Mouse (Mus musculus) thymus, adult 2 months (tissue): Measurements from ENCODE around the gene Fgf12. TPM values are rescaled to one million over a fixed set of nuclear protein-coding genes. Genes with fewer than 3 reads are reported as not detected.

Experiments
- DNase-seq: peaks from one replicate; pipeline ENCODE4 v3.0.0; 2021
- H3K27ac ChIP-seq: fragments of 200-500 bp; 2 replicates; pipeline ENCODE4 v1.5.1; 2012; ENCODE audit warnings: low read length, control low read depth; ENCODE audit not compliant: control insufficient read depth, insufficient read depth
- H3K27me3 ChIP-seq: fragments of 200-500 bp; 2 replicates; pipeline ENCODE4 v1.6.1; 2012; ENCODE audit warnings: mild to moderate bottlenecking, low read length, moderate library complexity, mixed read lengths; ENCODE audit not compliant: control insufficient read depth, insufficient read depth
- H3K36me3 ChIP-seq: fragments of 200-500 bp; 2 replicates; pipeline ENCODE4 v1.6.1; 2012; ENCODE audit warnings: mild to moderate bottlenecking, low read length, moderate library complexity; ENCODE audit not compliant: control insufficient read depth, insufficient read depth
- H3K4me1 ChIP-seq: fragments of 200-500 bp; replicated peaks from 2 replicates; pipeline ENCODE4 v1.6.1; 2012; ENCODE audit warnings: low read length; ENCODE audit not compliant: control insufficient read depth, insufficient read depth
- H3K4me3 ChIP-seq: fragments of 200-500 bp; 2 replicates; pipeline ENCODE4 v1.5.1; 2012; ENCODE audit warnings: mild to moderate bottlenecking, low read length, control low read depth, moderate library complexity; ENCODE audit not compliant: control insufficient read depth, insufficient read depth
- CTCF ChIP-seq: fragments of 200-500 bp; IDR thresholded peaks from 2 replicates; pipeline ENCODE4 v1.5.1; 2012; ENCODE audit warnings: mild to moderate bottlenecking, control low read depth, low read length, moderate library complexity, borderline replicate concordance; ENCODE audit not compliant: control insufficient read depth, poor library complexity, insufficient read depth; ENCODE audit errors: extremely low read depth
- POLR2A ChIP-seq: fragments of 200-500 bp; IDR thresholded peaks from 2 replicates; pipeline ENCODE4 v1.6.1; 2012; ENCODE audit warnings: mild to moderate bottlenecking, low read length, control low read depth, moderate library complexity; ENCODE audit not compliant: control insufficient read depth, poor library complexity, insufficient read depth; ENCODE audit errors: extremely low read depth
- WGBS: fragments of 180-500 bp; shearing (Covaris S2); methylation state at CpG from one replicate; pipeline ENCODE4 v1.1.7; 2018; 5-methylcytosine and 5-hydroxymethylcytosine counted together
- polyA plus RNA-seq: library from polyadenylated mRNA; depleted of rRNA; stranded (reverse); fragments of >200 nt; gene quantifications from 2 replicates; pipeline ENCODE4 v1.2.3, GENCODE M21; 2012

The Fgf12 gene
- polyA plus RNA-seq, 1 experiment = 0.65 TPM

DNA sequence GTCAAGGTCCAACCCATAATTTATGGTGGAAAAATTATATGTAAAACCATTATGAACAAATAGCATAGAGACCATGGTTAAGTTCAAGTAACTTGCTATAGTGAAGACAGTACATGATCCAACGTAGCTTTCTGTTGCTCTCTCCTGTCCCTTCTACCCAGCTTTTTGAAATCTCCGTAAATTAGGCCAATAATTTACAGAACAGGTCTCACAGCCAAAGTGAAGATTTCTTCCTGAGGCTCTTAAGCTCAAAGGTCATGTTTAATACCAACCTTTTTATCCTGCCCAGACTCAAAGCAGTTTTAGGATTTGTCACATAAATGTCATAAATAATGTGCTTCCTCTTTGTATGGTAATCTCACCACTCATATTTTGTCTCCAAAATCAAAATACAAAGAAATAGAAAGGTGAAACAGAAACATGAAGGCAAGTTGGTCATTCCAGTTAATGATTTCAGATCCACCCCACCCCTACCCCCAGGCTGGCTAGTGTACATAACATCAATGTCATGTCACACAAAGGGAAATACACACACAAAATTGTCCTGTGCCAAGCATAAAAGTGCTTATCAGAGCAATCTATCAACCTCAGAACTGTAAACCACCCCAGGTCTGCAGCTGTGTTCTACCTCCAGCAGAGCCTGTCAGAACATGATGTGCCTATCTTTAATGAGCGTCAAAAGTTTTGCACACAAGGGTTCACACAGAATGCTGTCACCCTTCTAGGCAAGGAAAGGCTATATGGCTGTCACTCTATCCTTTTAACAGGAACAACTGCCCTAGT, 509.8 kb downstream of the Fgf12 start:
- DNase-seq = no peak
- Histone ChIP-seq H3K4me1 (no peaks in the 10 kb centered on the region), H3K36me3 (no peaks in the 10 kb centered on the region), H3K4me3 (no peak overlapping the region), H3K27ac (no peak overlapping the region), H3K27me3 (no peaks in the 10 kb centered on the region)
- TF ChIP-seq CTCF (no peak), POLR2A (no peak)
- WGBS = 81% methylated on average over 3 of the region's 3 CpGs

DNA sequence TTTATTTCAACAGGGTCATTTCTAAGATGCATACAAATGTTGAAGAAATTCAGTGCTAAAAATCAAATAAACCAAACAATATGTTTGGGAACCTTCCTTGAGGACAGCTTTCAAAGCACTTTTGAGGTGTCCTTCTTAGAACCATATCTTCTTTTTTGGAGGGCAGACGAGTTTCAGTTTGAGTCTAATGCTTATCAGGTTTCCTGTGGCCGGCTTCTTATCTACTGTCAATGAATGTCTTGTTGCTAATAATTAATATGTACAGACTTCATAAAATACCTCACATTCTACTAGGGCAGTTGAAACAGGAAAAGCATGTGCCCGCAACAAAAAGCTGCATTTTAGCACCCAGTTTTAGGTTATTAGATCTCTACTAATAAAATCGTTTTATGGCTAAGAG, 513.5 kb downstream of the Fgf12 start:
- WGBS = 80% methylated on average over 4 of the region's 4 CpGs
- DNase-seq = no peak
- Histone ChIP-seq H3K36me3 (no peaks in the 10 kb centered on the region), H3K27ac (no peak overlapping the region), H3K4me1 (no peaks in the 10 kb centered on the region), H3K4me3 (no peak overlapping the region), H3K27me3 (no peaks in the 10 kb centered on the region)
- TF ChIP-seq POLR2A (no peak), CTCF (no peak)

DNA sequence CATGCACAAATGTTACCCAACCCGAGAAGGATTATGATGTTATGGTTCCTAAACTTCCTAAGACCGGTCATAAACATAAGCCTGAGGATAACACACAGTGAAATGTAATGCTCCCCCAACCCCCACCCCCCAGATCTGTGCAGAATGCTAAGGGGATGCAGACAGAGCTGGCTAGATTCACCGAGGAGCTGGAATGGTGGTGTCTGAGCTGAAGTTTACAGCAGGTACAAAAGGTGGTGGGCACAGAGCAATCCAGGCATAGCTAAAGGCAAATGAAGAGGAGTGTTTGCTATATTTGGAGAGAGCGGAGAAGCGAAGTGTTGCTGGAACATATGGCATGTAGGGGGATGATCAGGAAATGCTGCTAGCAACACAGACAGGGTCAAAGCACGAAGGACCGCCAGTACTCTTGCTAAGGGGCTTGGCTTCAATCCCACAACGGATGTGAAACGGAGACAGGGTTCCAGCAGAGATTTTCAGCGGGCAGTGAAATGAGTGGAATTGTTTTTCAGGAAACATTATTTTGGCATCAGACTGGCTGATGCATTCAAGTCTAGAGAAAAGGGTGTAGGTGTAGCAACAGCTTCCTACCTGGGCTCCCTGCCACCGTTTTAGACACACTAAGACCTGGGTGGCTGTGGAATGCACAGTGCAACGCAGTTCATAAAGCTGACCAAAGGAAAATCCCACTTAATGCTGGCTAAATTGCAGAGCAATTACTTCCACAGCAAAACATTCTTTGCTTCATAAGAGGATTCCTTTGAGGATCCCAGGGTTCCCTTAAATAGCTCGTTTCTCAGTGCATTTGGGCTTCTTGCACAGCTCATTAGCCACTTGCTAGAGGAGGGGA, 514.6 kb downstream of the Fgf12 start:
- no peak for TF ChIP-seq CTCF
- TF ChIP-seq POLR2A = no peak
- H3K4me1 ChIP-seq = no peaks in the 10 kb centered on the region
- WGBS = 81% methylated on average over 13 of the region's 13 CpGs
- no peak for DNase-seq
- no peaks in the 10 kb centered on the region for H3K36me3 ChIP-seq
- H3K27me3 ChIP-seq = no peaks in the 10 kb centered on the region
- no peak overlapping the region for H3K27ac ChIP-seq
- H3K4me3 ChIP-seq = no peak overlapping the region

DNA sequence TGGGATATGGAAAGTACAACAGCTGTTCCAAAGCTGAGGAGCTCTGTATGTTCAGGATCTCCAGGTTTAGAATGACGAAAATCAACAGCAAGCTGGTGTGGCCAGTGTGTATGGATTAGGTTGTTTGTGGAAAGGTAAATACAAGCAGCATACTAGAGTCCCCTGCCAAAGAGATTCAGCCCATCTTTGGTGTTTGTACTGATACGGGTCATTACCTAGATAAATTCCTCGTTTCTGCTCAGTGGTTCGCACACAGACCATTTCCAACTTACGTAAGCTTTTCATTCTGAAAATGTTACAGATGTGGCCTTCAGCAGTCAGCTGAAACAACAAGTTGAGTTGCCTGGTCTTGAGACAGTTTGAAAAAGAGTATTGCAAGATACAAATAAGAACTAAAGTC, 536.9 kb downstream of the Fgf12 start:
- TF ChIP-seq POLR2A = no peak
- Histone ChIP-seq H3K4me1 (no peaks in the 10 kb centered on the region), H3K27me3 (no peaks in the 10 kb centered on the region), H3K4me3 (no peak overlapping the region), H3K27ac (no peak overlapping the region), H3K36me3 (no peaks in the 10 kb centered on the region)
- no peak for DNase-seq
- WGBS = 93% methylated on average over 5 of the region's 5 CpGs

DNA sequence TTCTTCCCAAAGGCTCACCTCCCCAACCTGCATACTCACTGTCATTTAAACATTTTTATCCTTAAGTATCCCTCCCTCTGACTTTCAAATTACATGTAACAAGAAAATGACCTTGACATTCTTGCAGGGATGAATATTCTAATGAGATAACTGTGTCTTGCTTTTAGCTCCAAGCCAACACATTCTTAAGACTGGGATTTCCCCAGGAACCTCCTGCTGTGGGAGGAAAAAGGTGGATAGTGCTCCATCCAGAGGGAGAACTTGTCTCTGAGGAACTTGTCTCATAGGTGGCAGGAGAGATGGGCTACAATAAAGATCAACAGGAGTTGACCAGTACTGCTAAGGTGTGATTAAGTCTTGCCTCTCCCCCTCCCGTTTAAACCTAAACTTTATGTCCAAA, 540.5 kb downstream of the Fgf12 start:
- Histone ChIP-seq H3K4me1 (no peaks in the 10 kb centered on the region), H3K4me3 (no peak overlapping the region), H3K27ac (no peak overlapping the region), H3K27me3 (no peaks in the 10 kb centered on the region), H3K36me3 (no peaks in the 10 kb centered on the region)
- 77% methylated on average over 1 of the region's 1 CpGs for WGBS
- TF ChIP-seq POLR2A (no peak), CTCF (no peak)
- no peak for DNase-seq

DNA sequence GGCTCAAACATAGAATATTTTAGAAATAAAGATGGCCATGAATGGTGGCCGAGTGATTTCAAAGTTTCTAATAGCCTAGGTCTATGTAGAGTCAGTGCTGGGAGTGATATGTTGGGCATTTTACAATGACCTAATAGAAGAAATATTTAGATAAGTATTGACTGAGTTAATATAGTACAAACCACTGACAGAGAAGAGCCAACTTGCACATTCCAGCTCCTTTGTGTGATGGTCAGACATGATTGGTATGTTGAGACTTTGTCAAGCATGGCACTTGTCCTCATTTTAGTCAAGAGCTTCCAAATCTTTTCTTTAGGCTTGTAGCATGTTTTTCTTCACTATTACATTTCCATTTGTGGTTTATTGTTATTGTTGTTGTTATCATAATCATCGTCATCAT, 596.4 kb downstream of the Fgf12 start:
- Histone ChIP-seq H3K4me3 (no peak overlapping the region), H3K27ac (no peak overlapping the region), H3K36me3 (no peaks in the 10 kb centered on the region), H3K27me3 (no peaks in the 10 kb centered on the region), H3K4me1 (no peaks in the 10 kb centered on the region)
- DNase-seq = no peak
- TF ChIP-seq POLR2A (no peak), CTCF (no peak)
- WGBS = 97% methylated on average over 2 of the region's 2 CpGs

DNA sequence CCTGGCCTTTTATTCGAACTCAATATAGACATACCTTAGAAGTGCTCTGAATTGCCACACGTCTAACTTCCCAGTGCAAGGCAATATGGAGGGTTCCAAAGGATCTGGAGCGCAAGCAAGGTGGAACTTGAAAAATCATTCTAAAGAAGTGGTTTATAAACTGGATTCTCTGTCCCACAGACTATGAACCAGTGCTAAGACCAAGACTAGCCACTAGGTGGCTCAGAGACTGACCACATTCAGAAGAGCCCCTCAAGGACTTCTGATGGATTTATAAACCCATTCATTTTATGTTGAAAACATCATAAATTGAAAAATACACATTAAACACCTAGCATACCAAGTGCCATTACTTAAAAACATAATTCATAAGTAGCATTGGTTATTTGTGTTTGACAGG, 611.9 kb downstream of the Fgf12 start:
- Histone ChIP-seq H3K4me1 (no peaks in the 10 kb centered on the region), H3K4me3 (no peak overlapping the region), H3K36me3 (no peaks in the 10 kb centered on the region), H3K27ac (no peak overlapping the region), H3K27me3 (no peaks in the 10 kb centered on the region)
- DNase-seq = no peak
- 77% methylated on average over 3 of the region's 3 CpGs for WGBS
- no peak for TF ChIP-seq CTCF
- no peak for TF ChIP-seq POLR2A
